Mouse (Mus musculus): ENCODE results near the gene Cdyl2. TPM values are rescaled to one million over a fixed set of nuclear protein-coding genes. Genes with fewer than 3 reads are reported as not detected.

Gene Cdyl2
- polyA plus RNA-seq, 1 experiment from 2014 or later = 7.0 TPM

- Histone ChIP-seq H3K4me3 (no peak overlapping the region), H3K4me1 (no peaks in the 10 kb centered on the region), H3K36me3 (no peaks in the 10 kb centered on the region), H3K9me3 (replicated peaks) (peaks cover 19% of the 10 kb centered on the region; the same call in 1 of the 2 replicates), H3K27ac (replicated peaks) (no peak overlapping the region), H3K27me3 (ENCODE audit: low read depth, poor library complexity, severe bottlenecking) (no peaks in the 10 kb centered on the region)
- WGBS = 94% methylated on average over 11 of the region's 11 CpGs
- no peak for DNase-seq (ENCODE audit: low spot score)
Observed at GRCm38 (mm10) chr8:116666781-116667325, 65.9 kb downstream of the Cdyl2 start.

DNA sequence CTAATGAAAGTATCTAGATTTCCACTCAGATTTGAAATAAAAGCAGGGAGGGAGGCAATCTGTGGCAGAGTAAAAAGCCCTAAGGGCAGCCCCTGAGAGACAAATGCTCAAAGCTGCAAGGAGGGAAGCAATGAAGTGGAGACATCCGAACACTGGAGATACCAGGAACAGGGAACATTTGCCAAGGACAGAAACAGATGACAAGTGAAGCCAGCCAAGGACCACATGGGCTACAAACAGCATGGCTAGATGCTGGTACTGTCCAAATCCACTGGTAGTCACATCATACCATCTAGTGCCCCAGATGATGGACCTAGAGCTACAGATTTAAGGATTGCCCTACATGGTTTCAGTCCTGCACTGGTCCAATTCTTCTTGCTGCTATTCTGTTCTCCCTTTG lies 71.3 kb downstream of the Cdyl2 start:
- no peak for DNase-seq (ENCODE audit: low spot score)
- H3K27me3 ChIP-seq (ENCODE audit: low read depth, poor library complexity, severe bottlenecking) = no peaks in the 10 kb centered on the region
- no peaks in the 10 kb centered on the region for H3K9me3 ChIP-seq (replicated peaks)
- no peak overlapping the region for H3K27ac ChIP-seq (replicated peaks)
- 91% methylated on average over 1 of the region's 1 CpGs for WGBS
- H3K4me3 ChIP-seq = no peak overlapping the region
- no peaks in the 10 kb centered on the region for H3K36me3 ChIP-seq
- no peaks in the 10 kb centered on the region for H3K4me1 ChIP-seq

DNA sequence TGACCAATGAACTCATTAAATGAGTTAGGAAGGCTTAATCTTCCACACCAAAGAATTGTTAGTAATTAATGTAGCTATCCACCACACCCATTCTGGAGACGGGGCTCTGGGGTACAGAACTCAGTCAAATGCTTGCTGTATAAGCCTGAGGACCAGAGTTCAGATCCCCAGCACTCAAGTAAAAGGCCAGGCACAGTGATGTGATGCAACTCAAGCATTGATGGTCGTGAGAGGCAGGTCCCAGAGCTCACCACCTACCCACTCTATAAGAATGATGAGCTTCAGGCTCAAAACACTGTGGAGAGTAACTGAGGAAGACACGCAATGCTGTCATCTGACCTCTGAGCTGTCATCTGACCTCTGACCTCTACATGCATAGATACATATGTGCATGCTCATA lies 76.0 kb downstream of the Cdyl2 start:
- Histone ChIP-seq H3K9me3 (replicated peaks) (no peaks in the 10 kb centered on the region), H3K4me1 (no peaks in the 10 kb centered on the region), H3K27me3 (ENCODE audit: low read depth, poor library complexity, severe bottlenecking) (no peaks in the 10 kb centered on the region), H3K4me3 (no peak overlapping the region), H3K36me3 (no peaks in the 10 kb centered on the region), H3K27ac (replicated peaks) (no peak overlapping the region)
- WGBS = 89% methylated on average over 3 of the region's 3 CpGs
- DNase-seq (ENCODE audit: low spot score) = no peak

GRCm38 (mm10) chr8:116654881-116655280 lies 77.9 kb downstream of the Cdyl2 start:
- H3K4me3 ChIP-seq = no peak overlapping the region
- no peaks in the 10 kb centered on the region for H3K4me1 ChIP-seq
- DNase-seq (ENCODE audit: low spot score) = no peak
- H3K27me3 ChIP-seq (ENCODE audit: low read depth, poor library complexity, severe bottlenecking) = no peaks in the 10 kb centered on the region
- H3K36me3 ChIP-seq = no peaks in the 10 kb centered on the region
- 90% methylated on average over 3 of the region's 3 CpGs for WGBS
- no peak overlapping the region for H3K27ac ChIP-seq (replicated peaks)
- no peaks in the 10 kb centered on the region for H3K9me3 ChIP-seq (replicated peaks)

DNA sequence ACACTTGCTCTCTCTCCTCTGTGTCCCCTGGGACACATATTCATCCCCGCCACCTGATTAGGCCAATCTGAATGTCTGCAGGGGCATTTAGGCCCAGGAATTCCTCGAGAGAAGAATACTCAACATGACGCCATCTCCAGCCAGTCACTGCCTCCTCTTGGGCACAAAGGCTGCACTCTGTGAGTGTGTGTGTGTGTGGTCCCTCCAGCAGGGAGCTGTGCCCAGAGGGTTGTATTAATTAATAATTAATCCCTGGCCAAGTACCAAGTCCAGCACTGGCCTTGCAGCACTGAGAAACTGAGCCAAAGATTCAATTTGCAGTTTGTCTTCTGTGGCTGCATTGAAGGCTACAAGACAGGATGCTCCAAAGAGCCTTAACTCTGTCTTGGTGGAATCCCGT lies 79.8 kb downstream of the Cdyl2 start:
- DNase-seq (ENCODE audit: low spot score) = no peak
- Histone ChIP-seq H3K27me3 (ENCODE audit: low read depth, poor library complexity, severe bottlenecking) (no peaks in the 10 kb centered on the region), H3K36me3 (no peaks in the 10 kb centered on the region), H3K27ac (replicated peaks) (no peak overlapping the region), H3K9me3 (replicated peaks) (no peaks in the 10 kb centered on the region), H3K4me3 (no peak overlapping the region), H3K4me1 (no peaks in the 10 kb centered on the region)
- 79% methylated on average over 4 of the region's 4 CpGs for WGBS

GRCm38 (mm10) chr8:116649975-116650725 lies 82.6 kb downstream of the Cdyl2 start:
- Histone ChIP-seq H3K4me1 (no peaks in the 10 kb centered on the region), H3K27me3 (ENCODE audit: low read depth, poor library complexity, severe bottlenecking) (no peaks in the 10 kb centered on the region), H3K4me3 (no peak overlapping the region), H3K9me3 (replicated peaks) (no peaks in the 10 kb centered on the region), H3K27ac (replicated peaks) (no peak overlapping the region), H3K36me3 (no peaks in the 10 kb centered on the region)
- DNase-seq (ENCODE audit: low spot score) = no peak
- WGBS = 89% methylated on average over 16 of the region's 16 CpGs

GRCm38 (mm10) chr8:116645376-116645775 lies 87.4 kb downstream of the Cdyl2 start:
- Histone ChIP-seq H3K4me3 (no peak overlapping the region), H3K36me3 (no peaks in the 10 kb centered on the region), H3K27ac (replicated peaks) (no peak overlapping the region), H3K27me3 (ENCODE audit: low read depth, poor library complexity, severe bottlenecking) (no peaks in the 10 kb centered on the region), H3K9me3 (replicated peaks) (no peaks in the 10 kb centered on the region), H3K4me1 (no peaks in the 10 kb centered on the region)
- WGBS = 82% methylated on average over 4 of the region's 4 CpGs
- no peak for DNase-seq (ENCODE audit: low spot score)

DNA sequence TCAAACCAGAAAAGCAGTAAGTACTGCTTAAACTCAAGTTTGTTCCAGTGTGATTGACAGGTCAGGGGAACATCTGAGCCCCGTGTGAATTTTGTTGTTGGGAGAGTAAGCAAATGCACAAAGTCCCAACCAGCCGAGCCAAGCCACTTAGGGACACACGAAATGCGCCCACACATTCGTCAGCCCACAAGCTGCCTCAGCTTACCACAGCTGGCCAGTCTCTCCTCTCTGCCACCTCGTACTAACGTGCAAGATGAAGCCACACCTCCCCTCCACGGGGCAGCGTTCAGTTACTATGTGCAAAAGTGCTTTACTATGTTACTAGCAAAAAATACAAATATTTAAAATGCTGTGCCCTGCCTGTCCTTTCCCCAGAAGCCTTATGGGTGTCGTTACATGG lies 91.9 kb downstream of the Cdyl2 start:
- no peak for DNase-seq (ENCODE audit: low spot score)
- Histone ChIP-seq H3K4me3 (no peak overlapping the region), H3K4me1 (no peaks in the 10 kb centered on the region), H3K27me3 (ENCODE audit: low read depth, poor library complexity, severe bottlenecking) (no peaks in the 10 kb centered on the region), H3K36me3 (no peaks in the 10 kb centered on the region), H3K27ac (replicated peaks) (no peak overlapping the region), H3K9me3 (replicated peaks) (no peaks in the 10 kb centered on the region)
- 89% methylated on average over 10 of the region's 10 CpGs for WGBS

GRCm38 (mm10) chr8:116637998-116638397 lies 94.8 kb downstream of the Cdyl2 start:
- no peaks in the 10 kb centered on the region for H3K9me3 ChIP-seq (replicated peaks)
- no peak for DNase-seq (ENCODE audit: low spot score)
- no peaks in the 10 kb centered on the region for H3K27me3 ChIP-seq (ENCODE audit: low read depth, poor library complexity, severe bottlenecking)
- H3K4me1 ChIP-seq = no peaks in the 10 kb centered on the region
- H3K27ac ChIP-seq (replicated peaks) = no peak overlapping the region
- 85% methylated on average over 4 of the region's 4 CpGs for WGBS
- no peak overlapping the region for H3K4me3 ChIP-seq
- no peaks in the 10 kb centered on the region for H3K36me3 ChIP-seq

- DNase-seq (ENCODE audit: low spot score) = no peak
Observed at GRCm38 (mm10) chr8:116637193-116637592, 95.6 kb downstream of the Cdyl2 start.

DNA sequence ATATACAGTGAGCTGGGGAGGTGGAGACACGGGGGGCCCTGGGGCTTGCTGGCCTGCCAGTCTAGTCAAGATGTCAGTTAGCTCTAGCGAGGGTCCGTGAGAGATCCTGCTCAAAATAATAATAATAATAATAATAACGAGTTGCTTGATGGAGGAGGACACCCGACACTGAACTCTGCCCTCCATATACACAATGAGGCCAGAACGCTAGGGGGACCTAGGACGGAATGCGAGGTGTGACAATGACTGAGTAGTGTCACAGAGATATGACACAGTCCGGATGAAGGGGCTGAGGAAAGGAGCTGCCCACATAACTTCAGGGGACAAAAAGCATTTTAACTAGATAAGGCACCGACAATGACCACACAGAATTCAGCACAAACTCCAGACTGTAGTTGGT lies 96.4 kb downstream of the Cdyl2 start:
- no peak overlapping the region for H3K4me3 ChIP-seq
- no peak overlapping the region for H3K27ac ChIP-seq (replicated peaks)
- H3K9me3 ChIP-seq (replicated peaks) = no peaks in the 10 kb centered on the region
- H3K36me3 ChIP-seq = no peaks in the 10 kb centered on the region
- 94% methylated on average over 10 of the region's 10 CpGs for WGBS
- H3K4me1 ChIP-seq = no peaks in the 10 kb centered on the region
- H3K27me3 ChIP-seq (ENCODE audit: low read depth, poor library complexity, severe bottlenecking) = no peaks in the 10 kb centered on the region
- DNase-seq (ENCODE audit: low spot score) = no peak

More at GRCm38 (mm10) chr8:116637193-116637592, 95.6 kb downstream of the Cdyl2 start:
- Histone ChIP-seq H3K4me3 (no peak overlapping the region), H3K4me1 (no peaks in the 10 kb centered on the region), H3K27me3 (ENCODE audit: low read depth, poor library complexity, severe bottlenecking) (no peaks in the 10 kb centered on the region), H3K9me3 (replicated peaks) (no peaks in the 10 kb centered on the region), H3K36me3 (no peaks in the 10 kb centered on the region), H3K27ac (replicated peaks) (no peak overlapping the region)
- 94% methylated on average over 7 of the region's 7 CpGs for WGBS

- no peak overlapping the region for H3K27ac ChIP-seq (replicated peaks)
- H3K36me3 ChIP-seq = no peaks in the 10 kb centered on the region
- WGBS = 93% methylated on average over 8 of the region's 8 CpGs
- H3K4me3 ChIP-seq = no peak overlapping the region
- H3K9me3 ChIP-seq (replicated peaks) = no peaks in the 10 kb centered on the region
- H3K27me3 ChIP-seq (ENCODE audit: low read depth, poor library complexity, severe bottlenecking) = no peaks in the 10 kb centered on the region
- no peaks in the 10 kb centered on the region for H3K4me1 ChIP-seq
- DNase-seq (ENCODE audit: low spot score) = no peak
Observed at GRCm38 (mm10) chr8:116635972-116636371, 96.8 kb downstream of the Cdyl2 start.

DNA sequence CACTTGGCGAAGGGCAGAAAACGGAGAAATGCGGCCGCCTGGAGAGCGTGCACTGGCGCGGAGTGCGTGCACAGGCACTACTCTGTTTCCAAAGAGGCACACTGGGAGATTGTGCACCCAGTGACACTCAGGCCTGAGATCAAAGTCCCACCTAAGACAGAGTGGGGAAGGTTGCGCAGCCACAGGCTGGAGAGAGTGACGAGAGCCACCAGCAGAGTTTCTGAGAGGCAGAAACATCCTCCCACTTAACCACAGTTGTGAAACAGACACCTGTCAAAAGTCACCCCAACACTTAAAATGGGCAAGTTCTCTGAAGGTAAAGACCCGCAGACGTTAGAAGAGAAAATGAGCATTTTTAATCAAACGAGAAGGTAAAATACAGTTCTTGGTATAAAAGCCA lies 97.5 kb downstream of the Cdyl2 start:
- no peak overlapping the region for H3K27ac ChIP-seq (replicated peaks)
- WGBS = 94% methylated on average over 13 of the region's 13 CpGs

More for the DNA sequence above, 97.5 kb downstream of the Cdyl2 start:
- DNase-seq (ENCODE audit: low spot score) = no peak
- no peak overlapping the region for H3K4me3 ChIP-seq
- no peaks in the 10 kb centered on the region for H3K36me3 ChIP-seq
- H3K4me1 ChIP-seq = no peaks in the 10 kb centered on the region
- H3K27me3 ChIP-seq (ENCODE audit: low read depth, poor library complexity, severe bottlenecking) = no peaks in the 10 kb centered on the region
- no peaks in the 10 kb centered on the region for H3K9me3 ChIP-seq (replicated peaks)

Data from midbrain, embryonic 10.5 days (tissue).